Mouse (Mus musculus): ENCODE measurements at regions not wholly inside any gene's neighbourhood (a gene's known extent, or its start where the extent isn't known, plus 50 kb on each side); places are given as distances from the start of the nearest gene placed in this dataset.

DNA sequence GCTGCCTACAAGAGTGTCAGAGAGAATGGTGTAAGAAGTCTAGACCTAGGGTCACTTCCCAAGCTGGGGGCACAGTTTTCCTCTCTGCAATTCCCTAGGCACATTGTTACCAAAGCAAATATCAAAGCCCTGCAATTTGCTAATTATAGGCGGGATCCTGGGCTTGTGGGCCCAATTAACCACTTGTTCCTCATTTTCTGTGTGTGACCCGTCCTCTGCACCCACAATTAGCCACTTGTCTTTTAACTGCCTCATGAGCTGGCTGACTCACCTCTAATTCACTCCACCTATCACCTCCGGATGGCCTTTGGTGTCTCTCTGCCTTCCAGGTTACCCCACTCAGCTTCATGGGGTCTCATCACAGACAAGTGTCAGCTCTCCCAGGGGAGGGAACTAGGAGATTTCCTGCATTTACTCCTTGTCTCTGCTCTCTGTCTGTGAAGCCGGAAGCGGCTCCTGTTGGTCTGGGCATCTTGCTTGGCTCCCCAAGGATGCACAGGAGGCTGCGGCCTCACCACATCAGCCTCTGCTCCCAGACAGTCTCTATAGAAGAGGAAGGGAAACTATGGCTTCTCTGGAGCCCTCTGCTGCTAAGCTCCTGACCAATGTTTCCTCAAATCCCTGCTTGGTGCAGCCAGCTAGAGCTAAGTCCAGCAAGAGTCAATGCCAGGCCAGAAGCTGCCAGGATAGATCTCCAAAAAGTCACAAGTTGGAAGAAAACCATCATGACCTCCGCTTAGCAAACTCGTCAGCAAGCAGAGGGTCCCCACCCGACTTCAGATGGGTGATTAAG lies 73.2 kb upstream of the Hes1 start:
- DNase-seq (ENCODE audit: low read depth, low spot score), result no peak

- DNase-seq (ENCODE audit: low read depth, low spot score), result no peak
Measured at GRCm38 (mm10) chr16:29991876-29992380, 72.3 kb upstream of the Hes1 start.

- DNase-seq (ENCODE audit: low read depth, low spot score), result no peak
Measured at GRCm38 (mm10) chr16:29993111-29993510, 71.1 kb upstream of the Hes1 start.

DNA sequence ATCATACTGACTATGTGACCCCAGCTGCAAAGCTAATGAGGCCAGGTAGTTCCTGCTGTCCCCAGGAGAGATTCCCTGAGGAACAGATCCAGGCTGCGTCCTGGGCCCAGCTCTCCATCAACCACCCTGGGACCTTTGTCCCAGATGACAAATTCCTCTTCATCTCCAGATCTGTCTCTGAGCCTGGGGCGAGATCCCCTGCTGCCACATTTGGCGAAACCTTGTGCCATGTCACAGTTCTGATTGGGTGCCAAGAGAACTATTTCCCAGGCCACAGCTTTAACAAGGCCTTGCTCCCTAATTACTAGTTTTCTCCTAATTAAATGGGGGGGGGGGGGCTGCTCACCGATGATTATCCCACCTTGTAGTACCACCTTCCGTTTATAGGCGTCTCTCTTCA lies 70.6 kb upstream of the Hes1 start:
- DNase-seq (ENCODE audit: low read depth, low spot score), result no peak

GRCm38 (mm10) chr16:29996139-29997069 lies 67.8 kb upstream of the Hes1 start:
- DNase-seq (ENCODE audit: low read depth, low spot score), result peak; percentile 74

DNA sequence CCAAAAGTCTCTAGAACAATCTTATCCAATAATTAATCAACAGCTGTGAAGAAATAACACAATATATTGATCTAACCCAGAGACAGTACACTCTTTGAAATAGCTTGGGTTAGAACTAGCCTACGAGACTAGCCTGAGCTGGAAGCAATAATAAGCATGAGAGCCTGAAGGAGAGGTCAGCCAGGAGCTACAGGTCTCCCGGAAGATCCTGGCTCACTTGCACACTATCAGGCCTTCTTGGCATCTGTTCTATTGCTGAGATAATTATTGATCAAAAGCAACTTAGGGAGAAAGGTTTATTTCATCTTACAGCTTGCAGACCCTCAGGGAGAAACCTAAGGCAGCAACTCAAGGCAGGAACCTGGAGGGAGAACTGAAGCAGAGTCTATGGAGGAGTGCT lies 64.0 kb upstream of the Hes1 start:
- no peak for DNase-seq (ENCODE audit: low read depth, low spot score)

- DNase-seq (ENCODE audit: low read depth, low spot score), result no peak
Measured at GRCm38 (mm10) chr16:30005124-30005523, 59.1 kb upstream of the Hes1 start.

GRCm38 (mm10) chr16:30006826-30007225 lies 57.4 kb upstream of the Hes1 start:
- peak; percentile 44 for DNase-seq (ENCODE audit: low read depth, low spot score)

DNA sequence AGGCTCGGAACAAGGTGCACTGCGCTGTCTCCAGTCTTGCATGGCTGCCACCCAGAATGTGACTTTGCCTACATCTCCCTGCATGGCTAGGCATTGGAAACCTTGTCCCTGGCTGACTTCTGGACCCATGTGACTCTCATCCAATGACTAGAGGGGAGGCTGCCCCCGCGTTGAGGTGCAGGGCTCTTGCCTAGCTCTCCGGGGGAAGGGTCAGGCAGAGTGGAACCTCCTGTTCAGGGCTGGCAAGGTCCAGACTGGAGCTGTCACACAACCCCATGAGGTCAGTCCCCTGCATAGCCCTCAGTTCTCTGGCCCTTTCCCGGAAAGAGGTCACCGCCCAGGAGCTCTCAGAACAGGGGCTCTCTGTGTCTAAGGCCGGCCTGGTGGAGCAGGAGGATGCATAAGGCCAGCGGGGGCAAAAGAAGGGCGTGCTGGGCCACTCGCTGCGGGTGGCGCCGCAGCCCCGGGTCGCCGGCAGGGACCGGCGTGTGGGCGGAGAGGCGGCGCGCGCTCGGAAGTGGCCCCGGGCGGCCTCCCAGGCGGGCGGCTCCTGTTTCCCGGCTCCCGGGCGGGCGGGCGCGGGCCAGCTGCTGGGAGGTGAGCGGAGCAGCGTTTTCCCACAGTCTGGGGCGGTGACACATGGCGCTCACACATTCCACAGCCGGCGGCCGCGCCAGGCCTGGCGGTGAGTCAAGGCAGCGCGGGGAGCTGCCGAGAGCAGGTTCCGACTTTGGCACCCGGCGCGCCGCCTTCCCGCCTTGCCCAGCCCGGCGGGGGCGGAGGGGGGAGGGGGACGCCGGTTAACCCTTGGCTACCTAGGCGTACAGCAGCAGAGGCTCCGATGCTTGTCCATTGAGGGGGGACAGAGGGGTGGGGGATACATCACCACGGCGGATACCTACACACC lies 55.5 kb upstream of the Hes1 start:
- DNase-seq (ENCODE audit: low read depth, low spot score), result peak; percentile 96

DNA sequence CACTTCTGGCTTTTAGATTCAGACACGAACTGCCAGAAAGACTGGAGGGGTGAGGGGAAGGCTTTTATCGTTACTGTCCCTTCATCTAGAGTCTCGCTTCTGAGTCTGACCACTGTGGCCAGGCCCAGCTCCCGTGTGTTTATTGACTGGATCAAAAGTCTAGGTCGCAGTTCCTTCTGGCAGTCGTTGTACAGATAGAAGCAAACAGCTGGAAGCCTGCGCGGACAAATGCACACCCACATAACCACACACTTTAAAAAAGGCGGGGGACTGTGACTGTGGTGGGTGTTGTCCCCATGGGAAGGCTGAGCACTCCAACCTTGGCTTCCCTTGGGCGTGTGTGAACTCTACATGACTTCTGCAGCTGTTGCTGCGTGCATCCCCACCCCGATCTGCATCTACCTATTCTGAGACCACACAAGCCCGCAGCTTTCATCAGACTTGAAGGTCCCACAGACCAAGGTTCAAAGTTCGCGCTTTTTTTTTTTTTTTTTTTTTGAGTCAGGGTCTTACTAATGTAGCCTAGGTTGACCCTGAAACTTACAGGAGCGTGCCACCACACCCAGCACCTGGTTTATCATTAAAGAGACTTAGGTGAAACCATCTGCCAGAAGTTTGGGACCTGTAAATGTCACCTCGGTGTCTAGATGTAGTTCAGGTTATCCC lies 54.5 kb upstream of the Hes1 start:
- peak; percentile 84 for DNase-seq (ENCODE audit: low read depth, low spot score)

- DNase-seq (ENCODE audit: low read depth, low spot score), result no peak
Measured at GRCm38 (mm10) chr16:30013123-30013522, 51.1 kb upstream of the Hes1 start.

GRCm38 (mm10) chr16:30013943-30014342 lies 50.2 kb upstream of the Hes1 start:
- DNase-seq (ENCODE audit: low read depth, low spot score), result no peak
